Comparison of ENCODE assay signal across 14 mouse cellular contexts in genomic region chr6:56917578-56918368, GRCm38 (mm10). TPM values are rescaled to one million over a fixed set of nuclear protein-coding genes. Genes with fewer than 3 reads are reported as not detected.
A peak's percentile ranks its signal among the peaks of the same experiment; 100 is the strongest.
DNase-seq lines count a peak whose midpoint lies in the region; ATAC-seq and TF ChIP-seq lines count a peak whose summit lies in the region.
"Had no signal": no experiment of that assay in that cellular context is flagged by ENCODE, and none has a peak within 500 bp of the region (broad histone marks: within the 10 kb centered on the region; RNA-seq: fewer than 3 reads in every experiment).

No protein-coding gene starts in this region.

- WGBS in kidney, adult 2 months: 49% methylated on average over 12 of the region's 12 CpGs
- 40% methylated on average over 12 of the region's 12 CpGs for WGBS in heart, postnatal 0 days

- ATAC-seq in heart, postnatal 0 days (ENCODE audit: insufficient read depth, low read depth): no peak
- ATAC-seq in megakaryocyte-erythroid progenitor cell, adult 5-6 weeks (replicated peaks; ENCODE audit: low FRiP score, low TSS enrichment, poor library complexity, severe bottlenecking): peak; percentile 33; the same call in 1 of the 2 replicates
- no peak for ATAC-seq in cerebellum, adult (ENCODE audit: insufficient number of reproducible peaks, low FRiP score, low TSS enrichment)

- no peak overlapping the region for H3K4me3 ChIP-seq in kidney, adult 2 months (ENCODE audit: insufficient read depth, low read depth, low read length)
- H3K4me3 ChIP-seq in heart, postnatal 0 days (ENCODE audit: low read depth, low read length): no peak overlapping the region
- H3K4me3 ChIP-seq: limb, embryonic 15.5 days; myocyte had no signal

- TF ChIP-seq EP300 in heart, postnatal 0 days (IDR thresholded peaks at IDR 0.05; ENCODE audit: low read depth): no peak

- peaks cover 25% of the 10 kb centered on the region for H3K4me1 ChIP-seq in kidney, adult 2 months (ENCODE audit: control insufficient read depth, insufficient read depth, low read length)
- peaks cover 43% of the 10 kb centered on the region for H3K4me1 ChIP-seq in heart, postnatal 0 days (ENCODE audit: control insufficient read depth, insufficient read depth)
- H3K4me1 ChIP-seq: limb, embryonic 15.5 days had no signal

- no peak overlapping the region; the same call in 1 of the 2 replicates for H3K27ac ChIP-seq in kidney, adult 2 months (ENCODE audit: insufficient read depth, low read depth, low read length)
- H3K27ac ChIP-seq in heart, postnatal 0 days (ENCODE audit: low read depth): peak overlapping the region; percentile 7; the same call in 1 of the 2 replicates
- H3K27ac ChIP-seq: limb, embryonic 15.5 days had no signal

- no peaks in the 10 kb centered on the region for H3K9me3 ChIP-seq in heart, postnatal 0 days (replicated peaks; ENCODE audit: control insufficient read depth, low read length)
- H3K9me3 ChIP-seq: limb, embryonic 15.5 days had no signal

- TF ChIP-seq POLR2A in kidney, adult 2 months (IDR thresholded peaks at IDR 0.05; ENCODE audit: low read depth, low read length): no peak

- H3K27me3 ChIP-seq in kidney, adult 2 months (replicated peaks; ENCODE audit: control insufficient read depth, insufficient read depth, low read length): no peaks in the 10 kb centered on the region
- no peaks in the 10 kb centered on the region for H3K27me3 ChIP-seq in heart, postnatal 0 days (ENCODE audit: control insufficient read depth, insufficient read depth, low read length)
- H3K27me3 ChIP-seq: limb, embryonic 15.5 days had no signal

- TF ChIP-seq CTCF in kidney, adult 2 months (conservative IDR thresholded peaks at IDR 0.05; ENCODE audit: insufficient read depth, insufficient read length, low read depth, low read length): no peak
- no peak for TF ChIP-seq CTCF in heart, postnatal 0 days (IDR thresholded peaks at IDR 0.05; ENCODE audit: low read depth)

- no peak overlapping the region for H3K4me2 ChIP-seq in heart, postnatal 0 days (ENCODE audit: low read depth, low read length)
- H3K4me2 ChIP-seq: limb, embryonic 15.5 days had no signal

- H3K36me3 ChIP-seq in kidney, adult 2 months (ENCODE audit: control insufficient read depth, insufficient read depth, low read length): no peaks in the 10 kb centered on the region
- H3K36me3 ChIP-seq in heart, postnatal 0 days (replicated peaks; ENCODE audit: control insufficient read depth, insufficient read depth, low read length): no peaks in the 10 kb centered on the region
- H3K36me3 ChIP-seq: limb, embryonic 15.5 days had no signal

- DNase-seq in kidney, adult 2 months: peak; percentile 30
- no peak for DNase-seq in kidney, adult 11 months
- DNase-seq in MEL-GATA-1-ER (ENCODE audit: extremely low read depth, low read depth): peak; percentile 73
- DNase-seq in heart, postnatal 0 days (ENCODE audit: low spot score): no peak
- DNase-seq in gastrocnemius, adult 18-20 months (ENCODE audit: low spot score): no peak
- no peak for DNase-seq in left cerebral cortex, adult 8-10 months (ENCODE audit: low spot score in 2 of 2)
- DNase-seq: gastrocnemius, postnatal 14 days; kidney, postnatal 10 days had no signal

- H3K9ac ChIP-seq in heart, postnatal 0 days (replicated peaks; ENCODE audit: low read depth, low read length): no peak overlapping the region
- H3K9ac ChIP-seq: limb, embryonic 15.5 days had no signal

RNA-seq across cellular contexts. Expression of gene Nt5c3, which starts 6.0 kb away (rescaled TPM):
- 13.3 and 15.1 TPM in 2 replicates for polyA plus RNA-seq in kidney, adult 2 months (2012; rRNA removed)
- total RNA-seq in heart, postnatal 0 days (2014; rRNA removed; ENCODE audit: low replicate concordance): 65.3 and 74.0 TPM in 2 replicates
- 95.9 and 108 TPM in 2 replicates for polyA plus RNA-seq in heart, postnatal 0 days (2015; fragmentation: Nextera tagmentation; extraction: Ambion mirVana)
- 86.6 and 123 TPM in 2 replicates for total RNA-seq in megakaryocyte-erythroid progenitor cell, adult 5-6 weeks (2014; fragmentation: Nextera tagmentation)
- 83.5 and 116 TPM in 2 replicates for total RNA-seq in megakaryocyte-erythroid progenitor cell, adult 5-6 weeks (2017)
- total RNA-seq in gastrocnemius, adult 18-20 months (2021): 10 to 100 TPM; 41.4 to 49.5 TPM
- total RNA-seq in left cerebral cortex, adult 8-10 months (2022): 10 to 100 TPM; 51.4 to 61.2 (median 57.9) TPM

RNA-seq across cellular contexts. Expression of gene Vmn1r4, which starts 6.0 kb away (rescaled TPM):
- 0.14 and 0.15 TPM in 2 replicates for polyA plus RNA-seq in kidney, adult 2 months (2012; rRNA removed)
- total RNA-seq in heart, postnatal 0 days (2014; rRNA removed; ENCODE audit: low replicate concordance): not detected in 2 replicates
- 0.07 and 0.19 TPM in 2 replicates for polyA plus RNA-seq in heart, postnatal 0 days (2015; fragmentation: Nextera tagmentation; extraction: Ambion mirVana)
- total RNA-seq in megakaryocyte-erythroid progenitor cell, adult 5-6 weeks (2014; fragmentation: Nextera tagmentation): not detected in 2 replicates
- total RNA-seq in megakaryocyte-erythroid progenitor cell, adult 5-6 weeks (2017): 0.42 TPM in 1 of 2 replicates, not detected in the other
- total RNA-seq in gastrocnemius, adult 18-20 months (2021): under 1 TPM; 0.09 to 0.14 TPM
- under 1 TPM; 0.17 to 0.91 (median 0.44) TPM for total RNA-seq in left cerebral cortex, adult 8-10 months (2022)

RNA-seq across cellular contexts. Expression of gene Vmn1r5, which starts 52.3 kb away (rescaled TPM):
- not detected in 2 replicates for polyA plus RNA-seq in kidney, adult 2 months (2012; rRNA removed)
- not detected in 2 replicates for total RNA-seq in heart, postnatal 0 days (2014; rRNA removed; ENCODE audit: low replicate concordance)
- polyA plus RNA-seq in heart, postnatal 0 days (2015; fragmentation: Nextera tagmentation; extraction: Ambion mirVana): not detected in 2 replicates
- total RNA-seq in megakaryocyte-erythroid progenitor cell, adult 5-6 weeks (2014; fragmentation: Nextera tagmentation): not detected in 2 replicates
- not detected in 2 replicates for total RNA-seq in megakaryocyte-erythroid progenitor cell, adult 5-6 weeks (2017)
- total RNA-seq in gastrocnemius, adult 18-20 months (2021): not detected
- total RNA-seq in left cerebral cortex, adult 8-10 months (2022): not detected
- total RNA-seq: gastrocnemius, postnatal 14 days had no signal
- polyA plus RNA-seq: brain, embryonic 14.5 days; embryonic facial prominence, embryonic 14.5 days; limb, embryonic 15.5 days; myocyte had no signal

Comparison
In these comparisons a context has a peak if more than half of its experiments do, and no peak if none do; other contexts are left out.
1. DNase-seq: peak in kidney, adult 2 months (single experiment) and MEL-GATA-1-ER (single experiment); none in kidney, adult 11 months (single experiment), heart, postnatal 0 days (single experiment), gastrocnemius, adult 18-20 months (single experiment) and left cerebral cortex, adult 8-10 months (0 of 2).